Mouse (Mus musculus) mesoderm, embryonic 11.5 days (tissue): ENCODE data around the gene Gcdh.

ENCODE experiments used
- DNase-seq: peaks from one replicate; pipeline ENCODE4 v3.0.0-alpha.2; 2012; ENCODE audit warnings: low read depth, low spot score

The Gcdh gene

GRCm38 (mm10) chr8:84893709-84894134 lies at the start of gene Gcdh:
Gcdh (minus strand) TSS chr8:84893921.
- peak; percentile 92 for DNase-seq

DNA sequence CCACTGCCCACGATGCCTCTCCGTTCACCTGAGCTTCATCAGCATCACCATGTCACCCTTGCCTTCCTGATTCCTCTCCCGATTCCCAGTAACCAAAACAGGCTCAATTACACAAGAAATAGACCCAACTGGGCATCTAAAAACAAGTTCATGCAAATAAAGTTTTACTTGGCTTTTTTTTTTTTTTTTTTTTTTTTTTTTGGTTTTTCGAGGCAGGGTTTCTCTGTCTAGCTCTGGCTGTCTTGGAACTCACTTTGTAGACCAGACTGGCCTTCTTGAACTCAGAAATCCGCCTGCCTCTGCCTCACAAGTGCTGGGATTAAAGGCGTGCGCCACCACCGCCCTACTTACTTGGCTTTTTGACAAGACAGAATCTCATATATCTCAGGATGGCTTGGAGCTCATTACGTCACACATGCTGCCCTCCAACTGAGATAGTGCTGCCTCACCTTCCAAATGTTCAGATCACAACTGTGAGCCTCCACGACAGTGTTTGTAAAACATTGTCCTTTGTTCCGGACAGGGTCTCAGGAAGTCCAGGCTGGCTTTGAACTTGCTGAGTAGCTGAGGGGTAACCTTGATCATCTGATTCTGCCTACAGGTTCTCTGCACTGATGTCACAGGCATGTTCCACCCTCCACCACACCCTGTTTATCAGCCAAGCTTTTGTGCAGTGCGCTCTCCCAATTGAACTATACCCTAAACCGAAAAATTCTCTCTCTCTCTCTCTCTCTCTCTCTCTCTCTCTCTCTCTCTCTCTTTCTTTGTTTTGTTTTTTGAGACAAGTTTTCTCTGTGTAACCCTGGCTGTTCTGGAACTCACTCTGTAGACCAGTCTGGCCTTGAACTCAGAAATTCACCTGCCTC lies 44.1 kb upstream of the Gcdh start:
- DNase-seq, result no peak

DNA sequence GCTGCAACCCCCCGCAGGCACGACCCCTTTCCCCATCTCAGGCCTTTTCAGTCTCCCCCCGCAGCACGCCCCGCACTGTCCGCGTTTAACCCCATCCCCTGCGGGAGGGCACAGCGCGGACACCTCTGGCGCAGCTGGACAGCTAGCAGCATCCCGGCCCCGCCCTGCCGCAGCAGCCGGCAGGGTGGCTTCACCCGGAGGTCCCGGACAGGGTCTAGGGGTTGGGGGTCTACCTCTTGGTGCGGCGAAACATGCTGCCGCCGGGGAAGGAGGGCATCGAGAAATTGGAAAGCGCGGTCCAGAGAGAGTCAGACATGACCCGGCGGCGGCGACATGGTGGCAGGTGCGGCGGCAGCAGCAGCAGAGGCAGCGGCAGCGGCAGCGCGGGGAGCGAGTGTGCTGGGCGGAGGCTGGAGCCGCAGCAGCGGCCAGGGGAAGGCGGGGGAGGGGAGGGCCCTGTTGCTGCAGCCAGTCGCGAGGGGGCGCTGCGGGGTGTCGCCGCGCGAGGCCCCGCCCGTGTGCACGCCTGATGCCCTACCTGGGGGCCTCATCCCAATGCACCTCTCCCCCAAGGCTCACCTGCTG lies 43.3 kb upstream of the Gcdh start, which contains the start of gene Mast1:
Mast1 (minus strand) TSS at position 398 of the 585 bp plus-strand sequence.
- peak; percentile 73 for DNase-seq

DNA sequence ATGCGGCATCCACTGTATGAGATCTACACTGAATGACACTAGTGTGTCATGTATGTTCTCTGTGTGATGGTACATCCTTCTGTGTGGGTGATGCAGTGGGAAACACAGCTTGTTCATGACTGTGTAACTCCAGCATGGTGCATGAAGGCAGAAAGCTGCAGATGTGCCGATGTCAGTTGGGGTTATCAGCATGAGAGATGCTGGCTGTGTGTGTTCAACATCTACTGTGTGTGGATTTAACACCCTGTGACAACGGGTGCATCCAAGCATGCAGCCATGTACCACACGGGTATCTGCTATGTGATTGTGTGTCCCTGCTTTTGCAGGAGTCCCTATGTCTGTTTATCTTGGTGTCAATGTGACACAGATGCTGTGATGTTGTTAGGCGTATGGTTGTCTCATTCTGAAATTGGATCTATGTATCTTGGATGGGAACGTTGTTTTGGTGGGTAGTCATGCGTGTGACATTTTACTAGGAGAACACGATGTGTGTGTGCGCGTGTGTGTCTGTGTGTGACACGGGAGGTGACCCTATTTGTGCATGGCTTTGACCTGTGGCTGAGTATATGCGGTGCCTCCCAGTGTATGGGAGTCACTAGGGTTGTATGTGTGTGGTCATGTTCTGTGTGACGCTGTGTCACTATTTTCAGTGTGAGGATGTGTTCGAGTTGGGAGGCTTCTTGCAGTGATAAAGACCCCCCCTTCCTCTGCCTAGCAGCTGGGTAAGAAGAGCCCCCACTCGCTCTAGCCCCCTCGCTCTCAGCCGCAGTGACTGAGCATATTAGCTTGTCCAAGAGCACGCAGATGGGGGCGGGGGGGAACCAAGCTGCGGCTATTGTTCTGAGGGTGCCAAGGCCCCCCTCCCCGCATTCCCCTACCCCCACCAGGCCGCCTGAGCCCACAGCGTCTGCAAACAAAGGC lies 42.6 kb upstream of the Gcdh start:
- DNase-seq, result no peak

DNA sequence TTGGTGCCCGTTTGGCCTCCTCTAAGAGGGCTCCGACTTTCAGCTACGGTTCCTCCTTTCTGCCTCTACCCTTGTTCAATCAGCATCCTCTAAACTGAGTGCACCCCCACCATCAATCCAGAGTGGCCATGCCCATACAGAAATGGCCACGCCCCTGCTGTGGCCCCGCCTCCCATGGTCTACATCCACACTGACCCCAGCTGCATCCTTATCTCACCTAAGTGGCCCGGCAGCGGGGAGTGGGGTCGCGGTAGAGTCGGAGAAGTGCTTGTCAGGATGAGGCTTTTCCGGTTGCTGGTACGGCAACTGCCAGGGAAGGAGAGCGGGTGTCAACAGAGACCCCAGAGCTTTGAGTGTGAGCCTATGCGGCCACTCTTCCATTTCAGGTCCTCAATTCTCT lies 41.8 kb upstream of the Gcdh start:
- no peak for DNase-seq

DNA sequence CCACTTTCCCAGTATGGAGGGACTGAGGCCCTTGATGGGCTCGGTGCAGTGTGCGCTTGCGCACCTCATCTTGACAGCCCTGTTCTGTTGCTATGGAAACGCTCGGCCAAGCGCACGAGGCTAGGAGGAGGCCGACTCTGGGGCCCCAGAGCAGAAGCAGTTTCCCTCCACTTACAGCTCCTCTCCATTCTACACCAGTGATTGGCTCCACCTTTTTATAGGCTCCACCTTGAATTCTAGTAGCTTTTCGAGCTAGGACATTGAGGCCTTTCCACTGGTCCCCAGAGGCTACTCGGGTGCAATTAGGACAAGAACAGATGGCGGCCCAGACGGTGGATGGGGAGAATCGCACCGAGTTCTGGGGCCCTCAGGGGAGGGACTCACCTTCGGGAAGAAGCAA lies 41.1 kb upstream of the Gcdh start:
- peak; percentile 86 for DNase-seq

- no peak for DNase-seq
Observed at GRCm38 (mm10) chr8:84933767-84934559, 40.2 kb upstream of the Gcdh start.

GRCm38 (mm10) chr8:84930582-84930981 lies 36.9 kb upstream of the Gcdh start:
- no peak for DNase-seq

GRCm38 (mm10) chr8:84928456-84929306 lies 35.0 kb upstream of the Gcdh start:
- peak; percentile 83 for DNase-seq

DNA sequence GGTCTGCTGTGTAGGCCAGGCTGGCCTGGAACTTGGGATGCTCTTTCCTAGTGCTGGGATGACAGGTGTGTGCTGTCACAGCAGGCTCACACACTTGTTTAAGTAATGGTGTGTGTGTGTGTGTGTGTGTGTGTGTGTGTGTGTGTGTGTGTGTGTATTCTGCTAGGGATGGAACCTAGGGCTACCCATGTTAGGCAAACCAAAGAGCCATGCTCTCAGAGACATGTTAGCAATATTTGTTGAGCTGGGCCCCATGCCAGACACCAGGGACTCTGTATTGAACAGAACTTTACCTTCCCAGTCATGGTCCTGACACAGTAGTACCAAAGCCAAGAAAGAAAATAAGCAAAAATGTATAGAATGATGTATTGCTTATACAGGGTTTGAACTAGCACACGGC lies 33.8 kb upstream of the Gcdh start:
- DNase-seq, result no peak

DNA sequence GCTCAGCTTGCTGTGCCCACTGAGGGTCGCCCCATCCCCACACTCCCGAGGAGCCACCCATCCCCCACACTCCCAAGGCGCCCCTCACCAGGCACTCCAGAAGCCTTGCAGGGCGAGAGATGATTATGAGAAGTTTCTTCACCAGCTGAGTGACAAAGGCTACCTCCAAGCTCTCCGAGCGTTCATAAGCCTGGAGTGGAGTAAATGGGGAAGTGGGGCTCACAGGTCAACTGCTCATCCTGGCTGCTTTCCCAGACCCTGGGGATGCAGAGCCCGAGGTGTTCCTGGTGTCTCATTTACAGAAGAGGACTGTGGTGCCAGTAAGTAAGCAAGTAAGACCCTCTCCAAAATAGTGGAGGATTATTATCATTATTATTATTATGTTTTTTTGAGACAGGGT lies 31.8 kb upstream of the Gcdh start:
- DNase-seq, result no peak

- DNase-seq, result no peak
Observed at GRCm38 (mm10) chr8:84921596-84921995, 27.9 kb upstream of the Gcdh start.

DNA sequence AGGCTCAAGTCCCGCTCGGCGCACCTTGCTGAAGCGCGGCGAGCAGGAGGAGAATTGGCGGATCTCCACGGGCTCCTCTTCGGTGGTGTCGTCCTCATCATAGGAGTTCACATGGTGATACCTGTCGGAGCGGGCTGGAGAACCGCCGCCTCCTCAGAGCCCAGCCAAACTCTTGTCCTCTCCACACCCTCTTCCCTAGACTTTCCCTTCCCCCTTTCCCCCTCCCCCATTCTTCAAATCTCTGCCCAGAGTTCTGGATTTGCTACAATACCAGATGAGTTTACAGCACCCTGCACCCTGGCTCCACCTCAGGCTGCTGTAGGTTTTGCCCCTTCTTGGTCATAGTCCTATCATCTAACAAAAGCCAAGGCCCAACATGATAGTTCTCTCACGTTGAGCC lies 24.9 kb upstream of the Gcdh start:
- no peak for DNase-seq

- DNase-seq, result no peak
Observed at GRCm38 (mm10) chr8:84917781-84918180, 24.1 kb upstream of the Gcdh start.

GRCm38 (mm10) chr8:84915269-84915668 lies 21.5 kb upstream of the Gcdh start:
- DNase-seq, result no peak

GRCm38 (mm10) chr8:84913960-84914359 lies 20.2 kb upstream of the Gcdh start:
- DNase-seq, result no peak

DNA sequence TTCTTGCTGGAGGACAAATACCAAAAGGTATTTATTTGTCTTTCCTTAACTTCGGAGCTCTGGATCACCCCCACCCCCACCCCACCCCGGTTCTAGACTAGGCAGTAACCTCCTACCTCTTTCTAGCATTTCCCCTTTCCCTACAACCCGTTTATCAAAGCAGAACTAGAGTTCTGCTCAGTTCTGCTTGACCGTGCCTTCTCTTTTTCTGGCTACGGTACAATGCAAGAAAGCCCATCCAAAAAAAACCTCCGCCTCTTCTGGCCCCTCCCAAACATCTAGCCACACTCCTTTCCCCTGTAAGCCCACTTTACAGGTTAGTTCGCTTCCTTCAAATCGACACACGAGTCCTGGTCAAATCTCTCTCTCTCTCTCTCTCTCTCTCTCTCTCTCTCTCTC lies 19.8 kb upstream of the Gcdh start:
- no peak for DNase-seq

GRCm38 (mm10) chr8:84912895-84913501 lies 19.3 kb upstream of the Gcdh start:
- peak; percentile 61 for DNase-seq

GRCm38 (mm10) chr8:84912391-84912790 lies 18.7 kb upstream of the Gcdh start:
- no peak for DNase-seq

GRCm38 (mm10) chr8:84911854-84912253 lies 18.1 kb upstream of the Gcdh start:
- no peak for DNase-seq
